Mouse (Mus musculus) spleen, adult 2 months (tissue): ENCODE measurements around the gene Hus1b.

Experiments
- CTCF ChIP-seq: fragments of 200-500 bp; IDR thresholded peaks from 2 replicates; pipeline ENCODE4 v1.5.1; 2011; ENCODE audit warnings: mild to moderate bottlenecking, inconsistent platforms; ENCODE audit not compliant: insufficient read depth, insufficient read length, insufficient replicate concordance; ENCODE audit errors: extremely low read depth
- POLR2A ChIP-seq: fragments of 200-500 bp; IDR thresholded peaks from 2 replicates; pipeline ENCODE4 v1.6.1; 2011; ENCODE audit warnings: low read depth, low read length, inconsistent platforms

- TF ChIP-seq CTCF (no peak), POLR2A (no peak)
Observed at GRCm38 (mm10) chr13:30972102-30972501, 24.5 kb upstream of the Hus1b start.
